Mouse (Mus musculus) adrenal gland, postnatal 25 days (tissue): ENCODE measurements at regions not wholly inside any gene's neighbourhood (a gene's known extent, or its start where the extent isn't known, plus 50 kb on each side); places are given as distances from the start of the nearest gene placed in this dataset.

Experiments
- DNase-seq: peaks from one replicate; pipeline ENCODE4 v3.0.0; 2021; ENCODE audit warnings: mixed read lengths

DNA sequence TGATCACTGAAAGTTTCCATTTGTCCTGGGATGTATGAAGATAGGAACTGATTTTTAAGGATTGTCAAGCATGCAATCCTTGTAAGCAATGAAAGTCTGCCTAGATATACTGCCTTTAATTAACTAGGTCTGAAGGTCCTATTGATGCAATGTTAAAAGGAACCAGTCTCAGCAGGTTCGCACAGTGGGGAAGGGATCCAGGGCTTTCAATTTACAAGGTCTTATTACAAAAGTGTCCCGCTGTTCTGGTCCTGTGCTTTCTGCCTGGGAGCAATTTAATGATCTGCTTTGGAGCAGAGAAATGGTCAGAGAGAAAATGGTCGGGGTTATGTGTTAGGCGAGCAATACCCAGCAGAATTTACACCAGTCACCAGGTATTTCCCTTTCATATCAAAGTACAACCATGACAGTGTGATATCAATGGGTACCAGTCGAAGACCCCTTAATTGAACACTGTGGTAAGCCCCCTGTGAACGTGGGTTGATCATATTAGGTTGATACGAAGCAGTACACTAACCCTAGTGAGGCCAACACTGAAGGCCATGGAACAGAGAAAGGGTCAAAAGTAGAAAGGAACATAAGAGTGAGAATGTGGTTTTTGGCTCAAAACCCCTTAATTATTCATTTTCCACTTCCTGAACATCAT, 778.5 kb downstream of the Kcnj2 start:
- no peak for DNase-seq

DNA sequence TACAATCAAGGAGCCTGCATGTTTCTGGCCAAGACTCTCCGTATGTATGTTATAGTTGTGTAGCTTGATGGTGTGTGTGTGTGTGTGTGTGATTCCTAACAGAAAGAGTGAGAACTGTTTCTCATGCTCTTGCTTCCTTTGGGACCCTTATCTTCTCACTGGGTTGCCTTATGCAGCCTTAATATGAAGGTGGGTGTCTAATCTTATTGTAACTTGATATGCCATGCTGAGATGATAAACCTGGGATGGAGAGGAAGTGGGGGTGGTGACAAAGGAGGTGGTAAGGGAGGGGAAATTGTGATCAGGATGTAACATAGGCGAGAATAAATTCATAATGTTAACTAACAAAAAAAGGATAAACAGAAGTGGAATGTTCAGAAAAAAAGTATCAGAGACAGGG, 791.3 kb downstream of the Kcnj2 start:
- DNase-seq: no peak

DNA sequence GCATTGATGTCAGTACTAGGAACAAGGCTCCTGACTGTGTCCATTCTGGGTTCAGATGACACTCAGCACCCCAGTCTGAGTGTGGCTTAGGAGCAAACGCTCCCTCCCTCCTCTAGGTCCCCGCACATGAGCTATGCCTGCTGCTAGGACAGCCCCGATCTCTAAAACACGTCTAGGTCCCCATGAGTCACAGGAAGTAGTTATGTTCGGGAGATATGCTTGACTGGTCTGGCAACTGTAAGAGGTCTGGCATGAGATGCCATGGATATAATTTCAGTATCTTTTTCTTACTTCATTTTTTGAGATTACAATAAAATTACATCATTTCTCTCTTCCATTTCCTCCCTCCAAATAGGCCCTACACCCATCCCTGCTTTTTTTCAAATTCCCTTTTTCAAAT, 792.1 kb downstream of the Kcnj2 start:
- DNase-seq: no peak

DNA sequence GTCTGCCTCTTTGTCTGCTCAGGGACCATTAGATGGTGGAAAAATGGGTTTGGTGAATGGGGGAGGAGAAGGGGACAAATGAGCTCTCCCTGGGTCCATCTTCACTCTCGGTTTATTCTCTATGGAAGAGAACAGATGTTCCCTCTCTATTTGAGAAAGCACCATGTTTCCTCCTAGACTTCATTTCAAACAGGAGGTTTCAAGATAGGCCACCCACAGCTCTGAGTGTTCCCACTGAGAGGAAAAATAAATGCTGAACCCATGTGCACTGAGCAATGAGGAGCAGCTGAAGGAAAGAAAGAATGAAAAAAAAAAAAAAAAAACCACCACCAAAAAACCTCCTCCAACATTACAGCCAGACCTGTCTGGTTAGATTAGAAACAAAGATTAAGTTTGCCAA, 799.2 kb downstream of the Kcnj2 start:
- no peak for DNase-seq

DNA sequence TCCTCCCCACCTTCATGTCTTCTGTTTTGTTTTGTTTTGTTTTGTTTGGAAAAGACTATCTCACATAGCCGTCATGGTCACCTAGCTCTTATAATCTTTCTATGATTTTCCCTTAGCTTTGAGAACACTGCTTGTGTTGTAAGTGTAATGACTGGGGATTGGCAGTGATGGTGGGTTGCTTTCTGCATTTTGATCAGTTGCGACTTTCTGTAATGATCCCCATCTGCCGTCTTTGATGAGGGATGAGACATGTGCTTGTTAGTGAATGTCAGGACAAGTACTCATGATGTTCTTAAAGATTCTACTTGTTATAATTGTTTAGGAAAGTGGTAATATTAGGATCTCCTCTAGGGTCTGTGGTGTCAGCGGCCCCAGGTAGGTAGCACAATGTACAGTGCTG, 809.4 kb downstream of the Kcnj2 start:
- no peak for DNase-seq

DNA sequence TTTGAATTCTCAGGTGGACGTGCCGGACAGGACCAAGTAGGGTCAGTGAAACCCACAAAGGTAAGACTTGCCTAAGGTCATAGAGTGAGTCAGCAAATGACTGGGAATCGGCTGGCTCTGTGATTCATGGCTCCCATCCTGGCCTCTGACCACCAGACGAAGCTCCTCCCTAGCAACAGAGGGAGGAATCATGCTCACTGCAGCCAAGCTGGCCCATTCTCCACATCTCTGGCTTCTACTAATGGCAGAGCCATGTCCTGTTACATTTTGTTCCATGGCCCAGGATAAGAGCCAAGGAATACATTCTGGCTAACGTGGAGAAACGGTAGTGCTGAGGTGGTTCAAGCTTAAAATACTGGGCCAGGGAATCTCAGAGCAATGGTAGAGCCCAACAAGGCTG, 814.2 kb downstream of the Kcnj2 start:
- DNase-seq: no peak

DNA sequence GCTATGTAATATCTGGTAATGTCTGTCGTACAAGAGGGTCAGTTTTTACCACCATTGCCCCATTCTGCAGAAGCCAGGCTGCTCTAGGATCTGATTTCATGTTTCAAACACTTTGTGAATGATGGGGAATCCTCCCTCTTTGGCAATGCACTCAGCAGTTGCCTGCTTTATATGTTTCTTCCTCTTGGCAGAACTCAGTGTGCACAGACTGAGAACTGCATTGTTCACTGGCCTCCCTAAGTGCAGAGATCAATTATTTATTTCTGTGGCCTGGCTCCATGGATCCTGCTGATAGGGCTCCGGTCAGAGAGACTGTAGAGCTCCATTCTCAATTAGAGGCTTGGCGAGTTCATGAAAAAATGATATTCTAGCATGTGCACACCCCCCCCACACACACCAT, 824.1 kb downstream of the Kcnj2 start:
- no peak for DNase-seq

DNA sequence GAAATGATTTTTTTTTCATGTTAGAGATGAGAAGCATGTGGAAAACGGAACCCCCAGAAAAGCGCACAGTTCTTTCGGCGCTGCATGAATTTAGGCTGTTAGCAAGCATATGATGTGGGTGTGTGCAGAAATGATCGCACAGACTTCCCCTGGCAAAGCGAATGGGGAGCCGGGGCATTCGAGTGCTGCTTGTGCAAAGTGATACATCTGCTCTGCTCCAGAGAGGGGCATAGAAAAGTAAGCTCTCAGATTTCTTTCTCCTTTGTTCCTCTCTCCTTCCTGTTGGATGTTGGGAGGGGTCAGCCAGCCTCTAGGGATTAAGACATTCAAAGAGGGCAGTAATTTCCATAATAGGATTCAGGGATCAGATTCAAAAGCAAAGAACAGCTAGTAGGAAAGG, 827.9 kb downstream of the Kcnj2 start:
- DNase-seq: no peak

- no peak for DNase-seq
Measured at GRCm38 (mm10) chr11:111895221-111896200, 829.5 kb downstream of the Kcnj2 start.

GRCm38 (mm10) chr11:111897001-111897400, 831.0 kb downstream of the Kcnj2 start:
- no peak for DNase-seq

DNA sequence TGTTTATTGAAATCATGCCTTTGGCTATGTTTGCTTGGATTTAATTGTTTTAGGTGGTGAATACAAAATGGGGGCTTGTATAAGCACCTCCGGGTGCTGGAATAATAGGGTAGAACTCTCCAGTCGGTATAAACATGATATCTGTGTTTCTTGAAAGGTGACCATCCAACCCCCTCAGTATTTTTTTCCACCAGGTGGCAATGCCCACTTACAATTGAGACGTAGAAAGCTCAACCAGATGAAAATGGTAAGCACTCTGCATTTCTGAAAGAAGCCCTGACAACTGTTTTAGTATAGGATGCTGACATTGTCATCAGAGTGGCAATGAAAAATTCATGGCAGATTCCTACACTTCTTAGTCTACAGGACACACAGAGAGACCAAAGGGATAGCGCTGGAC, 838.1 kb downstream of the Kcnj2 start:
- no peak for DNase-seq

DNA sequence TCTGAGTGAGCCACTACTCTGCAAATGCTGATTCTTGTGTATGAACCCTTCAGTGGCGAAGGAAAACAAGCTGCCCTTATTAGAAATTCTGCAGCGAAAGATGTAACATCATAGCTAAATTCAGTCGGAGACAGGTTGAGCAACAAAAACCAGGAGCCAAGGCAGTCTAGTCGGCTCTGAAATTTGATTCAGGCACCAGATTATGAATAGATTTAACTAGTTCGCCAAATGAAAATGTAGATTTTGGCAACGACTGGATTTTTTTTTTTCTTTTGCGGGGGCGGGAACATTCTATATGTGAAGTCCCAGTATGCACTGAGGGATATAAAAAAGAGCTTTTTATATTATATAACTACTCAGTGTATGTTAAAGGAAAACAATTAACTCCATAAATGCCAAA, 847.9 kb downstream of the Kcnj2 start:
- DNase-seq: no peak

- DNase-seq: no peak
Measured at GRCm38 (mm10) chr11:111926336-111926735, 855.7 kb upstream of the Sox9 start.

DNA sequence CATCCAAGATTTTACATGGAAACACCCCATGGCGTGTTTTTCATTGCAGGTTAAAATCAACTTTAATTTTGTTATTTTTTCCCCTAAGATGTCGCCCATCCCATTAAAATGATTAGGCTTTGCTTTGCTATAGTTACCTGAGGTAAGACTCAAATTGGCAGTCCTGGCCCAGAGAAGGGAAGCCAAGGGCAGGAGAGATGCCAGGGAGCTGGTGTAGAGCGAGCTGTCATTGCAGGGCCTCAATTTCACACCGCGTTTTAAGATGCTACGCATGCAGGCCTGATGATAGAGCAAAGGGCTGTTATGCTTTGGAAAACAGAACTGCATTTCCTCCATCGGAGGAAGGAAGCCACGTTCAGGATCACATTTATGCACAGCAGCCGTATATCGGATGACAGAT, 852.7 kb upstream of the Sox9 start:
- no peak for DNase-seq

- no peak for DNase-seq
Measured at GRCm38 (mm10) chr11:111932052-111932451, 850.0 kb upstream of the Sox9 start.

DNA sequence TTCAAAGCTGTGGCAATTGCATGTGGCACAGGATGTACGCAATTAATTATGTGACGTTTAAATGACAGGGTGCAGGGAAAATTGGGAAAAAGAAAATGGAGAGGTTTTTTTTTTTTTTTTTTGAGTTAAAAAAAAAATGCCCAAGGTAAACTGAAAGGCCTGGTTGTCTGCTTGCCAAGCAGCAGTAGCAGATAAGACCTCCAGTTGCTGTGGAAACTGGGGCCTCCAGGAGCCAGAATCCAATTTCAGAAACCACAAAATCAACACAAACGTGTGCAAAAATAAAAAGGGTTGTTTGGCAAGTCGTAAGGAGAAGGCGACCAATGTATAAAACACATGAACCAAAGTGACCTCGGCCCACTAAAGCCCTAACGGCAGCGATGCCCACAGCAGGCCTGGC, 837.7 kb upstream of the Sox9 start:
- DNase-seq: no peak

- no peak for DNase-seq
Measured at GRCm38 (mm10) chr11:111945806-111946205, 836.2 kb upstream of the Sox9 start.

DNA sequence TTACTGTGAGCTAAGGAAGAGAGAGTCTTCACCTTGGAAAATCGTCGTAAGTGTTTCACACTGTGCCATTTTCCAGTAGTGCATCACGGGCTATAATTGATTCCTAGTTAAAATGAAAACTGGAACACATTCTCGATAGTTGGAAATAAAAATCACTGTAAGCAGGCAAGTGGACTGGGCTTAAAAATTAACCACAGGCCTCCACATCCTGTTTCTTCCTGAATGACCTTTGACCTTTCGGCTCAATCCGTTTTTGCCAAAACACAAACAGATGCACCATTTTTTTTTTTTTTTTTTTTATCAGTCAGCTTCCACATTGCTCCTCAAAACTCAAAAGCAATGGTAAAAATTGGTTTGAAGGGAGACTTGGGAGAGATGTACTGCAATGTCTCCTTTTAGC, 834.4 kb upstream of the Sox9 start:
- no peak for DNase-seq

DNA sequence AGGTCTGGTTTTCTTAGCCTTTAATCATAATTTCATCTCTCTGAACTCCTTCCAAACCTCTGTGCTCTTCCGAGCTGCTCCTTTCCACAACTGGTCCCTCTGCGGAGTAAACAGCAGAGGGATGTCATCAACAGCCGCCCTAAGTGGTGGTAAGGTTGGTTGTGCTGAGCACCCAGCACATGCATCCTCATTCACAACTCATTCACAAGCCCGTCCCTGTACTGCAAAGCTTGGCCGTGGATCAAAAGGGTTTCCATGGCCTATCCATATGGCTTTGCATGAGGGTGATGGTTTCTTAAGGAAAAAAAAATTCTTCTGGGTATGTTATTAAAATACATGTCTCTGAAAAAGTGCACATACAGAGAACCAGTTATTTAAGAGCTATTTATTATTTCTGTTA, 828.6 kb upstream of the Sox9 start:
- no peak for DNase-seq

GRCm38 (mm10) chr11:111957721-111958287, 824.2 kb upstream of the Sox9 start:
- DNase-seq: no peak

- no peak for DNase-seq
Measured at GRCm38 (mm10) chr11:111961047-111961837, 820.8 kb upstream of the Sox9 start.

- no peak for DNase-seq
Measured at GRCm38 (mm10) chr11:111961846-111962245, 820.2 kb upstream of the Sox9 start.

DNA sequence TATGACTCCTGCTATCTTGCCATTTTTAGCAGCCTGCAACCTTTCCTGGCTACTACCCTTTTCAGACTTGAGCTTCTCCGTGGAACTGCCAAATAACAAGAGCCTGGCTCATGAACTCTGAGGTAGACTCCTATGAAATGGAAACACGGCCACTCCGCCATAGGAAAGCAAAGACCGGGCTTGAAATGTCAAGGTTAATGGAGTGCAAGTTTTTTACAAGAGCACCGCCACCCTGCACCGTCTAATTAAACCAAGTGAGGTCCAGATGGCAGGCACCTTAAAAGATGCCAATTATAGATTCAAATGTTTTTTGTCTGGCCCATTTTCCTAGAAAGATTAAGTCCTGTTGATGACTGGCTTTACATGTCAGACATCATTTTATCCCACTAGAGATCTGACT, 818.0 kb upstream of the Sox9 start:
- DNase-seq: no peak
